Mouse (Mus musculus): ENCODE measurements around the gene Trpc3. TPM values are rescaled to one million over a fixed set of nuclear protein-coding genes. Genes with fewer than 3 reads are reported as not detected.

Gene Trpc3
- polyA plus RNA-seq (2015; fragmentation: Nextera tagmentation; extraction: Ambion mirVana), result 18.6 and 21.0 TPM in 2 replicates

GRCm38 (mm10) chr3:36689392-36690291 is at the start of gene Trpc3:
Gene Trpc3 (minus strand): TSS chr3:36690167.

GRCm38 (mm10) chr3:36613202-36613907 is 76.6 kb downstream of the Trpc3 start, which contains the start of gene Bbs7:
Gene Bbs7 (minus strand): TSS chr3:36613477.

DNA sequence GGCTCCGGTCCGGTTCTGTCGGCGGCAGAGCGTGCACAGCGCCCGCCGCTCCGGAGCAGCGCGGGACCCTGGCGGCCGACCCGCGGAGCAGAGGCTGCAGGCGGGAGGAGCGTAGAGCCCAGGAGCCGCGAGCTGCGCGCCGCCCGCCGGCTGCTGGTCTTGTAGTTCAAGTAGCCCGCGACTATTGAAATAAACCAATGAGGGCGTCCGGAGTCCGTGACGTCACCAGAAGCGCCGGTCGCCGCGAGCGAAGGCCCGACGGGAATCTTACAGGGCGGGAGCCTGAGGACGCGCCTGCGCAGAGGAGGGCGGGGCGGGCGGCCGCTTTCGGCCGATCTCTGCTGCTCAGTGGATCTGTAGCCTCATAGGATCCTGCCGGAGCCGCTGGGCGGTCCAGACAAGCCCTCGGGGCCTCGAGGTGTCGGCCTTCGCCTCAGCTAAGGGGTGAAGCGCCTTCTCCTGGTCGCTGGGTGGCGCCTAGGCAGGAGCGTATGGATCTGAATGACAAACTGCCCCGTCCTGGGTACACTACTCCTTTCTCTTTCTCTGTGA is 118.1 kb downstream of the Trpc3 start, which contains the start of gene Ccna2:
Ccna2 (minus strand) TSS at position 324 of the 552 bp plus-strand sequence.

Other genes starting within 250 kb of the Trpc3 start
- gene Anxa5, start 214.3 kb downstream of the Trpc3 start, polyA plus RNA-seq (2015; fragmentation: Nextera tagmentation; extraction: Ambion mirVana), result 86.6 and 111 TPM in 2 replicates
- gene 1810062G17Rik, start 214.2 kb downstream of the Trpc3 start, polyA plus RNA-seq (2015; fragmentation: Nextera tagmentation; extraction: Ambion mirVana), result 0.61 and 1.5 TPM in 2 replicates
- gene Gm11549, start 168.4 kb downstream of the Trpc3 start, polyA plus RNA-seq (2015; fragmentation: Nextera tagmentation; extraction: Ambion mirVana), result 0.41 and 0.89 TPM in 2 replicates
- gene Exosc9, start 137.6 kb downstream of the Trpc3 start, polyA plus RNA-seq (2015; fragmentation: Nextera tagmentation; extraction: Ambion mirVana), result 61.0 and 62.7 TPM in 2 replicates
- 11.6 and 12.5 TPM in 2 replicates for gene Ccna2, start 118.0 kb downstream of the Trpc3 start, polyA plus RNA-seq (2015; fragmentation: Nextera tagmentation; extraction: Ambion mirVana)
- 17.2 and 18.3 TPM in 2 replicates for gene Bbs7, start 76.7 kb downstream of the Trpc3 start, polyA plus RNA-seq (2015; fragmentation: Nextera tagmentation; extraction: Ambion mirVana)
- 50.5 and 60.3 TPM in 2 replicates for gene 4932438A13Rik, start 172.9 kb upstream of the Trpc3 start, polyA plus RNA-seq (2015; fragmentation: Nextera tagmentation; extraction: Ambion mirVana)